Mouse (Mus musculus): ENCODE data around the gene Gm49358.

Gm49358 gene

DNA sequence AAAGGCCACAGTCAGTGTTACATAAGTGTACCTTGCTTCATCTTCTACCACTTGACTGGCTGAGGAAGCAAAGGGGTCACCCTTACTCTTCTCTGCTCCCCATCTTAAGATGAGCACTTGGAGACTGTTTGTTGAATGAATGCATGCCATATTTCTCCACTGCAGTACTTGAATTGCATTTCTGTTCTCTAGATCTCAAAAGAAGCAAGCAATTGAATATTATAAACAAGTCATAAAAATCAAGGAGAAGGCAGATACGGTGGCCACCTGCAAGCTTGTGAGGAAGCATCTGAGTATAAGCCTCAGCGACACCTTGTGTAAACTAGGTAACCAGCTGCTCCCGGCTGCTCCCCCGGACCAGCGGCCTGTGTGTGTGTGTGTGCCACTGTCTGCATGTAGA is at the start of gene Gm49358:
TSS of gene Gm49358 (plus strand) at position 301 of the 400 bp plus-strand sequence.
- no peak within 1 kb of the TSS for H3K4me3 ChIP-seq (replicated peaks; ENCODE audit: low read length)
- no peaks in the 10 kb centered on the region for H3K27me3 ChIP-seq (ENCODE audit: insufficient read depth, low read length)
- peaks cover 4% of the 10 kb centered on the region; the same call in 1 of the 2 replicates for H3K9me3 ChIP-seq (ENCODE audit: low read length)
- H3K36me3 ChIP-seq (ENCODE audit: insufficient read depth, low read length) = no peaks in the 10 kb centered on the region
- H3K4me1 ChIP-seq (replicated peaks; ENCODE audit: low read depth, low read length) = peaks cover 25% of the 10 kb centered on the region
- TF ChIP-seq NANOG (IDR thresholded peaks at IDR 0.05; ENCODE audit: borderline replicate concordance, low read length) (no peak), CTCF (conservative IDR thresholded peaks at IDR 0.05; ENCODE audit: low read length) (no peak), POU5F1 (IDR thresholded peaks at IDR 0.05; ENCODE audit: borderline replicate concordance, low read length) (no peak)

GRCm38 (mm10) chr10:86727548-86727980 is 36.2 kb upstream of the Gm49358 start:
- no peaks in the 10 kb centered on the region for H3K36me3 ChIP-seq (ENCODE audit: insufficient read depth, low read length)
- no peak for TF ChIP-seq POU5F1 (IDR thresholded peaks at IDR 0.05; ENCODE audit: borderline replicate concordance, low read length)
- TF ChIP-seq CTCF (conservative IDR thresholded peaks at IDR 0.05; ENCODE audit: low read length) = no peak
- no peak for TF ChIP-seq NANOG (IDR thresholded peaks at IDR 0.05; ENCODE audit: borderline replicate concordance, low read length)

DNA sequence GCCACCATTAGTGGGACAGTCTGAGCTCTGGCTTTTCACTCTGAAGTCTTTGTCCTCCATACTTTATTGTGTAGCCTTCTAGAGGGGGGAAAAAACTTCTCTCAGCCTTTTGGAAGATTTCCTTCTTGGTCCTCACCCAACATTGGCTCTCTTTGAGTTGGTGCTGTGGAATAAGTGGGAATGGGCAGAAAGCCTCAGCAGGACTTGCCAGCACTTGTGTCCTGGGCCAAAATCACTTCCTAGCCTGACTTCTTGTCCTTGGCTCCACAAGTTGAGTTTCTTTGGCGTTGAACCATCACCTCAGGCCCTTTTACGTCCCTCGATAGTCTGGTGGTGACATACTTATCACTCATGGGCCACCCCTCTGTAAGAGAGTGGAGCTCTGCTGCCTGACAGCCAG is 35.6 kb upstream of the Gm49358 start:
- TF ChIP-seq POU5F1 (IDR thresholded peaks at IDR 0.05; ENCODE audit: borderline replicate concordance, low read length) = no peak
- no peak for TF ChIP-seq CTCF (conservative IDR thresholded peaks at IDR 0.05; ENCODE audit: low read length)
- TF ChIP-seq NANOG (IDR thresholded peaks at IDR 0.05; ENCODE audit: borderline replicate concordance, low read length) = no peak
- Histone ChIP-seq H3K4me1 (replicated peaks; ENCODE audit: low read depth, low read length) (peaks cover 31% of the 10 kb centered on the region), H3K4me3 (replicated peaks; ENCODE audit: low read length) (peak overlapping the region; percentile 62; the same call in 1 of the 2 replicates), H3K36me3 (ENCODE audit: insufficient read depth, low read length) (no peaks in the 10 kb centered on the region), H3K27me3 (ENCODE audit: insufficient read depth, low read length) (peaks cover 27% of the 10 kb centered on the region), H3K9me3 (ENCODE audit: low read length) (peaks cover 10% of the 10 kb centered on the region)

More at GRCm38 (mm10) chr10:86727548-86727980, 36.2 kb upstream of the Gm49358 start:
- Histone ChIP-seq H3K9me3 (ENCODE audit: low read length) (peaks cover 10% of the 10 kb centered on the region), H3K4me3 (replicated peaks; ENCODE audit: low read length) (peak overlapping the region; percentile 62), H3K4me1 (replicated peaks; ENCODE audit: low read depth, low read length) (peaks cover 25% of the 10 kb centered on the region), H3K27me3 (ENCODE audit: insufficient read depth, low read length) (peaks cover 24% of the 10 kb centered on the region)

- peak; percentile 82 for TF ChIP-seq CTCF (conservative IDR thresholded peaks at IDR 0.05; ENCODE audit: low read length)
- no peak for TF ChIP-seq NANOG (IDR thresholded peaks at IDR 0.05; ENCODE audit: borderline replicate concordance, low read length)
- TF ChIP-seq POU5F1 (IDR thresholded peaks at IDR 0.05; ENCODE audit: borderline replicate concordance, low read length) = no peak
- H3K4me3 ChIP-seq (replicated peaks; ENCODE audit: low read length) = peak overlapping the region; percentile 68
- H3K4me1 ChIP-seq (replicated peaks; ENCODE audit: low read depth, low read length) = peaks cover 39% of the 10 kb centered on the region
- H3K9me3 ChIP-seq (ENCODE audit: low read length) = no peaks in the 10 kb centered on the region
- peaks cover 25% of the 10 kb centered on the region for H3K27me3 ChIP-seq (ENCODE audit: insufficient read depth, low read length)
- H3K36me3 ChIP-seq (ENCODE audit: insufficient read depth, low read length) = no peaks in the 10 kb centered on the region
Measured at GRCm38 (mm10) chr10:86730823-86731499, 32.8 kb upstream of the Gm49358 start.

DNA sequence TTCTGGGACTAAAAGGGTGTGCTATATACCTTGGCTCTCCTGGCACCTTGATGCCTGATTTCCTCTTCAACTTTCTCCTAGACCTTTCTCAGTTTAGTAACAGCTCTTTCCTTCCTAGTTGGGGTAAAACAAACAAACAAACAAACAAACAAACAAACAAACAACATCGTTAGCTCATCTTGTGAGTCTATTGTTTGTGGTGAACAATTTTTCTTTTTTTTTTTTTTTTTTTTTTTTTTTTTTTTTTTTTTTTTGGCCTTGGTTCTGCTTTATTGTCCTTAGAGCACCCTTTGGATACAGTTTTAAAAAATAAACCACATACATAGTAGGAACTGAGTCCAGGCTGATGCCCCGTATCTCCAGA is 32.3 kb upstream of the Gm49358 start:
- no peaks in the 10 kb centered on the region for H3K9me3 ChIP-seq (ENCODE audit: low read length)
- no peak overlapping the region for H3K4me3 ChIP-seq (replicated peaks; ENCODE audit: low read length)
- H3K27me3 ChIP-seq (ENCODE audit: insufficient read depth, low read length) = peaks cover 25% of the 10 kb centered on the region
- no peaks in the 10 kb centered on the region for H3K36me3 ChIP-seq (ENCODE audit: insufficient read depth, low read length)
- no peak for TF ChIP-seq CTCF (conservative IDR thresholded peaks at IDR 0.05; ENCODE audit: low read length)
- TF ChIP-seq POU5F1 (IDR thresholded peaks at IDR 0.05; ENCODE audit: borderline replicate concordance, low read length) = no peak
- TF ChIP-seq NANOG (IDR thresholded peaks at IDR 0.05; ENCODE audit: borderline replicate concordance, low read length) = no peak
- H3K4me1 ChIP-seq (replicated peaks; ENCODE audit: low read depth, low read length) = peaks cover 39% of the 10 kb centered on the region

- no peaks in the 10 kb centered on the region for H3K9me3 ChIP-seq (ENCODE audit: low read length)
- no peaks in the 10 kb centered on the region for H3K36me3 ChIP-seq (ENCODE audit: insufficient read depth, low read length)
- TF ChIP-seq POU5F1 (IDR thresholded peaks at IDR 0.05; ENCODE audit: borderline replicate concordance, low read length) (no peak), CTCF (conservative IDR thresholded peaks at IDR 0.05; ENCODE audit: low read length) (no peak), NANOG (IDR thresholded peaks at IDR 0.05; ENCODE audit: borderline replicate concordance, low read length) (no peak)
- peaks cover 11% of the 10 kb centered on the region for H3K27me3 ChIP-seq (ENCODE audit: insufficient read depth, low read length)
- no peak overlapping the region for H3K4me3 ChIP-seq (replicated peaks; ENCODE audit: low read length)
- peaks cover 20% of the 10 kb centered on the region for H3K4me1 ChIP-seq (replicated peaks; ENCODE audit: low read depth, low read length)
Measured at GRCm38 (mm10) chr10:86735036-86735435, 28.7 kb upstream of the Gm49358 start.

GRCm38 (mm10) chr10:86742918-86743317 is 20.9 kb upstream of the Gm49358 start:
- TF ChIP-seq NANOG (IDR thresholded peaks at IDR 0.05; ENCODE audit: borderline replicate concordance, low read length) = no peak
- no peak for TF ChIP-seq POU5F1 (IDR thresholded peaks at IDR 0.05; ENCODE audit: borderline replicate concordance, low read length)
- TF ChIP-seq CTCF (conservative IDR thresholded peaks at IDR 0.05; ENCODE audit: low read length) = no peak
- Histone ChIP-seq H3K9me3 (ENCODE audit: low read length) (no peaks in the 10 kb centered on the region; the same call in 1 of the 2 replicates), H3K27me3 (ENCODE audit: insufficient read depth, low read length) (peaks cover 3% of the 10 kb centered on the region; the same call in 1 of the 2 replicates), H3K36me3 (ENCODE audit: insufficient read depth, low read length) (no peaks in the 10 kb centered on the region), H3K4me1 (replicated peaks; ENCODE audit: low read depth, low read length) (no peaks in the 10 kb centered on the region; the same call in 1 of the 2 replicates), H3K4me3 (replicated peaks; ENCODE audit: low read length) (no peak overlapping the region)

GRCm38 (mm10) chr10:86744306-86744705 is 19.5 kb upstream of the Gm49358 start:
- no peak for TF ChIP-seq CTCF (conservative IDR thresholded peaks at IDR 0.05; ENCODE audit: low read length)
- no peak for TF ChIP-seq POU5F1 (IDR thresholded peaks at IDR 0.05; ENCODE audit: borderline replicate concordance, low read length)
- no peak for TF ChIP-seq NANOG (IDR thresholded peaks at IDR 0.05; ENCODE audit: borderline replicate concordance, low read length)
- no peaks in the 10 kb centered on the region; the same call in 1 of the 2 replicates for H3K9me3 ChIP-seq (ENCODE audit: low read length)
- H3K4me1 ChIP-seq (replicated peaks; ENCODE audit: low read depth, low read length) = no peaks in the 10 kb centered on the region; the same call in 1 of the 2 replicates
- no peak overlapping the region for H3K4me3 ChIP-seq (replicated peaks; ENCODE audit: low read length)
- H3K36me3 ChIP-seq (ENCODE audit: insufficient read depth, low read length) = no peaks in the 10 kb centered on the region
- H3K27me3 ChIP-seq (ENCODE audit: insufficient read depth, low read length) = peaks cover 3% of the 10 kb centered on the region; the same call in 1 of the 2 replicates

Measured in E14TG2a.4 (cell line).